Mouse (Mus musculus): ENCODE data around the gene Clip3. TPM values are rescaled to one million over a fixed set of nuclear protein-coding genes. Genes with fewer than 3 reads are reported as not detected.

Clip3 gene
- polyA plus RNA-seq, 1 experiment from 2014 or later: 8.0 TPM

- Histone ChIP-seq H3K27ac (no peak overlapping the region), H3K4me3 (no peak overlapping the region), H3K27me3 (no peaks in the 10 kb centered on the region), H3K9ac (no peak overlapping the region), H3K4me2 (no peak overlapping the region), H3K9me3 (replicated peaks) (no peaks in the 10 kb centered on the region), H3K36me3 (no peaks in the 10 kb centered on the region), H3K4me1 (replicated peaks) (peaks cover 27% of the 10 kb centered on the region)
- no peak for ATAC-seq (replicated peaks; ENCODE audit: insufficient number of reproducible peaks, insufficient read depth, low FRiP score, low read depth)
- WGBS: 52% methylated on average over 10 of the region's 10 CpGs
Measured at GRCm38 (mm10) chr7:30328379-30328778, 36.9 kb downstream of the Clip3 start.

- Histone ChIP-seq H3K4me2 (peak overlapping the region; percentile 26), H3K27me3 (peaks cover 17% of the 10 kb centered on the region), H3K4me3 (peak overlapping the region; percentile 6), H3K9ac (no peak overlapping the region), H3K4me1 (replicated peaks) (peaks cover 41% of the 10 kb centered on the region), H3K27ac (peak overlapping the region; percentile 83; the same call in 1 of the 2 replicates), H3K9me3 (replicated peaks) (no peaks in the 10 kb centered on the region), H3K36me3 (no peaks in the 10 kb centered on the region)
- ATAC-seq (replicated peaks; ENCODE audit: insufficient number of reproducible peaks, insufficient read depth, low FRiP score, low read depth): peak; percentile 33; the same call in 1 of the 2 replicates
- WGBS: 12% methylated on average over 13 of the region's 13 CpGs
Measured at GRCm38 (mm10) chr7:30331887-30332286, 40.4 kb downstream of the Clip3 start.

GRCm38 (mm10) chr7:30332622-30333259, 41.2 kb downstream of the Clip3 start:
- H3K27ac ChIP-seq: peak overlapping the region; percentile 83
- H3K9me3 ChIP-seq (replicated peaks): no peaks in the 10 kb centered on the region
- no peak overlapping the region for H3K9ac ChIP-seq
- peaks cover 17% of the 10 kb centered on the region for H3K27me3 ChIP-seq
- peak overlapping the region; percentile 26 for H3K4me2 ChIP-seq
- no peak overlapping the region for H3K4me3 ChIP-seq
- no peaks in the 10 kb centered on the region for H3K36me3 ChIP-seq
- WGBS: 55% methylated on average over 18 of the region's 18 CpGs
- H3K4me1 ChIP-seq (replicated peaks): peaks cover 34% of the 10 kb centered on the region
- ATAC-seq (replicated peaks; ENCODE audit: insufficient number of reproducible peaks, insufficient read depth, low FRiP score, low read depth): 0 out of 2 replicates have a peak, but pooled peaks have one; percentile 3

- Histone ChIP-seq H3K36me3 (no peaks in the 10 kb centered on the region), H3K4me2 (peak overlapping the region; percentile 32), H3K27me3 (peaks cover 17% of the 10 kb centered on the region), H3K4me3 (no peak overlapping the region), H3K4me1 (replicated peaks) (peaks cover 34% of the 10 kb centered on the region), H3K27ac (peak overlapping the region; percentile 83), H3K9me3 (replicated peaks) (no peaks in the 10 kb centered on the region), H3K9ac (no peak overlapping the region)
- peak; percentile 83 for ATAC-seq (replicated peaks; ENCODE audit: insufficient number of reproducible peaks, insufficient read depth, low FRiP score, low read depth)
- WGBS: 5% methylated on average over 4 of the region's 4 CpGs
Measured at GRCm38 (mm10) chr7:30333436-30333835, 41.9 kb downstream of the Clip3 start.

GRCm38 (mm10) chr7:30334563-30334962, 43.0 kb downstream of the Clip3 start:
- Histone ChIP-seq H3K4me2 (no peak overlapping the region), H3K4me1 (replicated peaks) (peaks cover 34% of the 10 kb centered on the region), H3K9me3 (replicated peaks) (no peaks in the 10 kb centered on the region), H3K4me3 (no peak overlapping the region), H3K9ac (no peak overlapping the region), H3K27me3 (peaks cover 23% of the 10 kb centered on the region), H3K36me3 (no peaks in the 10 kb centered on the region), H3K27ac (no peak overlapping the region)
- WGBS: 70% methylated on average over 5 of the region's 5 CpGs
- no peak for ATAC-seq (replicated peaks; ENCODE audit: insufficient number of reproducible peaks, insufficient read depth, low FRiP score, low read depth)

- Histone ChIP-seq H3K4me2 (no peak overlapping the region), H3K27me3 (peaks cover 26% of the 10 kb centered on the region), H3K4me3 (no peak overlapping the region), H3K4me1 (replicated peaks) (peaks cover 34% of the 10 kb centered on the region), H3K36me3 (no peaks in the 10 kb centered on the region), H3K9ac (no peak overlapping the region), H3K9me3 (replicated peaks) (no peaks in the 10 kb centered on the region), H3K27ac (no peak overlapping the region)
- WGBS: 78% methylated on average over 6 of the region's 6 CpGs
- ATAC-seq (replicated peaks; ENCODE audit: insufficient number of reproducible peaks, insufficient read depth, low FRiP score, low read depth): no peak
Measured at GRCm38 (mm10) chr7:30335688-30336087, 44.2 kb downstream of the Clip3 start.

- ATAC-seq (replicated peaks; ENCODE audit: insufficient number of reproducible peaks, insufficient read depth, low FRiP score, low read depth): no peak
- WGBS: 3% methylated on average over 9 of the region's 9 CpGs
- H3K4me2 ChIP-seq: no peak overlapping the region
Measured at GRCm38 (mm10) chr7:30336384-30336783, 44.9 kb downstream of the Clip3 start.

GRCm38 (mm10) chr7:30339432-30340109, 48.0 kb downstream of the Clip3 start:
- no peaks in the 10 kb centered on the region for H3K9me3 ChIP-seq (replicated peaks)
- H3K4me3 ChIP-seq: no peak overlapping the region
- H3K4me1 ChIP-seq (replicated peaks): peaks cover 2% of the 10 kb centered on the region
- H3K36me3 ChIP-seq: no peaks in the 10 kb centered on the region
- 61% methylated on average over 5 of the region's 5 CpGs for WGBS
- H3K27ac ChIP-seq: no peak overlapping the region
- H3K27me3 ChIP-seq: peaks cover 35% of the 10 kb centered on the region
- no peak overlapping the region for H3K9ac ChIP-seq
- no peak overlapping the region for H3K4me2 ChIP-seq
- no peak for ATAC-seq (replicated peaks; ENCODE audit: insufficient number of reproducible peaks, insufficient read depth, low FRiP score, low read depth)

More at GRCm38 (mm10) chr7:30336384-30336783, 44.9 kb downstream of the Clip3 start:
- Histone ChIP-seq H3K27ac (no peak overlapping the region), H3K4me1 (replicated peaks) (peaks cover 34% of the 10 kb centered on the region), H3K4me3 (no peak overlapping the region), H3K9me3 (replicated peaks) (no peaks in the 10 kb centered on the region), H3K27me3 (peaks cover 26% of the 10 kb centered on the region), H3K9ac (no peak overlapping the region), H3K36me3 (no peaks in the 10 kb centered on the region)

GRCm38 (mm10) chr7:30346635-30347379, 55.3 kb downstream of the Clip3 start:
- Histone ChIP-seq H3K4me3 (no peak overlapping the region), H3K27me3 (peaks cover 59% of the 10 kb centered on the region), H3K9ac (no peak overlapping the region), H3K9me3 (replicated peaks) (no peaks in the 10 kb centered on the region), H3K4me1 (replicated peaks) (peaks cover 2% of the 10 kb centered on the region; the same call in 1 of the 2 replicates), H3K36me3 (no peaks in the 10 kb centered on the region), H3K27ac (no peak overlapping the region), H3K4me2 (no peak overlapping the region)
- whole genome bisulfite sequencing: 24% methylated on average over 21 of the region's 21 CpGs
- no peak for ATAC-seq (replicated peaks; ENCODE audit: insufficient number of reproducible peaks, insufficient read depth, low FRiP score, low read depth)

- no peak for ATAC-seq (replicated peaks; ENCODE audit: insufficient number of reproducible peaks, insufficient read depth, low FRiP score, low read depth)
- Histone ChIP-seq H3K27me3 (peaks cover 57% of the 10 kb centered on the region), H3K4me3 (no peak overlapping the region), H3K36me3 (no peaks in the 10 kb centered on the region), H3K4me2 (no peak overlapping the region), H3K27ac (no peak overlapping the region), H3K4me1 (replicated peaks) (peaks cover 2% of the 10 kb centered on the region; the same call in 1 of the 2 replicates), H3K9me3 (replicated peaks) (no peaks in the 10 kb centered on the region), H3K9ac (no peak overlapping the region)
- 2% methylated on average over 30 of the region's 30 CpGs for WGBS
Measured at GRCm38 (mm10) chr7:30347828-30348227, 56.3 kb downstream of the Clip3 start.

- Histone ChIP-seq H3K4me2 (no peak overlapping the region), H3K4me3 (no peak overlapping the region), H3K9me3 (replicated peaks) (no peaks in the 10 kb centered on the region), H3K9ac (no peak overlapping the region), H3K4me1 (replicated peaks) (no peaks in the 10 kb centered on the region), H3K27ac (no peak overlapping the region), H3K36me3 (no peaks in the 10 kb centered on the region), H3K27me3 (peaks cover 33% of the 10 kb centered on the region)
- WGBS: 17% methylated on average over 6 of the region's 6 CpGs
- no peak for ATAC-seq (replicated peaks; ENCODE audit: insufficient number of reproducible peaks, insufficient read depth, low FRiP score, low read depth)
Measured at GRCm38 (mm10) chr7:30353279-30353822, 61.8 kb downstream of the Clip3 start.
